Mouse (Mus musculus): ENCODE measurements around the gene Kcna3. TPM values are rescaled to one million over a fixed set of nuclear protein-coding genes. Genes with fewer than 3 reads are reported as not detected.

Kcna3 gene
- 1.3 and 1.4 TPM in 2 replicates for polyA plus RNA-seq (2012; rRNA removed)

DNA sequence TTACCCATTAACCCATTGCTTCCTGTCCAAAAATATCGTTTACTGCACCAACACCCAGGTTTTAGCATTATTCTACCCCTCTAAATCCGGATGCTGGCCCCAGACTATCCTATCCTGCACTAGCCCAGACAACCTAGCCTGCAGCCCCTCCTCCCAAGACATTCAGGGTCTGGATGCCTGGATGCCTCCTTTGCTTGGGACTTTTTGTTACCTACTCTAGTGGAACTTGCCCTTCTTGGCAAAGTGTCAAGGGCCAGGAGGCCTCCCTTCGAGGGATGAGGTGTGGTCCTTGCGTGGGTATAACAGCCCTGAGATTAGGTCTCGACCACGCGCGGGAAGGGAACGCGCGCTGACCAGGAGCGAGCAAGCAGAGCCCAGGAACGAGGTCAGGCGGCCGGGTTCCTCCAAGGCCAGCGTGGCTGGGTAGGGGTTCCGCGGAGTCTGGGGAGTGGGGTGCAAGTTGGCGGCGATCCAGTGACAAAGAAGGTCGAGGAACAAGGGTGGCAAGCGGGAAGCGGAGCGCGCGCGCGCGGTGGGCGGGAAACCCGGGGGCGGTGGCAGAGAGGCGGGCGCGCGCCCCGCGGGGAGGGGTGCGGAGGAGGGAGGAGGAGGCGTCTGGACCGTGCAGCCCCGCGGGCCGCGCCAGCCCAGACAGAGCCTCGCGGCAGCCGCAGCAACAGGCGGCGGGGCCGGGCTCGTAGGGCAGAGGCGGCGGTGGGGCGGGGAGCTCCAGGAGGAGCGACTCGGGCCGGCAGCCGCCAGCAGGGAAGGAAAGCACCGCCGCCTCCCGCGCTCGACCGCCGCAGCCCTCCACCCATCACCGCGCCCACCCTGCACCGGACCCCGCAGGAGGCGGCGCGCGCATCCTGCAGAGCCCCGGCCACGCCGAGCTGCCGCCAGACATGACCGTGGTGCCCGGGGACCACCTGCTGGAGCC, at the start of gene Kcna3:
TSS of gene Kcna3 (plus strand) at position 649 of the 937 bp plus-strand sequence.

Other genes with a start within 250 kb of the Kcna3 start
- 3.0 and 4.1 TPM in 2 replicates for gene Cd53, start 246.0 kb upstream of the Kcna3 start, polyA plus RNA-seq (2012; rRNA removed)
- gene Olfr266, start 209.9 kb upstream of the Kcna3 start, polyA plus RNA-seq (2012; rRNA removed): not detected in 2 replicates
- 0.63 and 1.1 TPM in 2 replicates for gene Kcna2, start 65.0 kb downstream of the Kcna3 start, polyA plus RNA-seq (2012; rRNA removed)
- not detected in 2 replicates for gene Kcna10, start 146.9 kb downstream of the Kcna3 start, polyA plus RNA-seq (2012; rRNA removed)
- not detected in 2 replicates for gene Cym, start 185.6 kb downstream of the Kcna3 start, polyA plus RNA-seq (2012; rRNA removed)
- not detected in 2 replicates for gene A630076J17Rik, start 194.4 kb downstream of the Kcna3 start, polyA plus RNA-seq (2012; rRNA removed)
- 0.06 and 0.10 TPM in 2 replicates for gene Prok1, start 203.5 kb downstream of the Kcna3 start, polyA plus RNA-seq (2012; rRNA removed)
- 75.0 and 92.6 TPM in 2 replicates for gene Lamtor5, start 242.7 kb downstream of the Kcna3 start, polyA plus RNA-seq (2012; rRNA removed)